Mouse (Mus musculus) left cerebral cortex, postnatal 4 days (tissue): ENCODE measurements around the gene Lims1. TPM values are rescaled to one million over a fixed set of nuclear protein-coding genes. Genes with fewer than 3 reads are reported as not detected.
"Not testable (repeated sequence)": the region's sequence is repeated elsewhere in the genome, so short reads cannot be mapped to it uniquely, and the experiment has no call there.

Source experiments
- DNase-seq: peaks from one replicate; pipeline ENCODE4 v3.0.0-alpha.2; 2022
- intact Hi-C: fragments of 180-260 bp; cut with DNase I; formaldehyde crosslinking; loops from one replicate; pipeline ENCODE4 v1.15.1; 2025
- total RNA-seq, 2 experiments: library from RNA; stranded (reverse); gene quantifications; 2 replicates each; pipeline ENCODE4 v1.2.3; 2021

Lims1 gene
- total RNA-seq, result 10 to 100 TPM; 34.7 to 35.9 TPM

GRCm38 (mm10) chr10:58323028-58323991 is at the start of gene Lims1:
Gene Lims1 (plus strand): TSS chr10:58323466.
- peak; percentile 99 for DNase-seq
- intact Hi-C loops, result no loop called here

- DNase-seq, result no peak
- intact Hi-C loops, result no loop called here
Measured at GRCm38 (mm10) chr10:58282238-58282637, 41.0 kb upstream of the Lims1 start.

- DNase-seq, result no peak
- intact Hi-C loops, result loop anchor here (10.0 kb wide), 1 partner anchor 174 kb away; no protein-coding TSS in a partner anchor
Measured at GRCm38 (mm10) chr10:58290742-58291141, 32.5 kb upstream of the Lims1 start.

GRCm38 (mm10) chr10:58294246-58294645 is 29.0 kb upstream of the Lims1 start:
- DNase-seq, result no peak
- intact Hi-C loops, result loop anchor here (10.0 kb wide), 1 partner anchor 171 kb away; no protein-coding TSS in a partner anchor

- intact Hi-C loops, result loop anchor here (10.0 kb wide), 1 partner anchor 169 kb away; no protein-coding TSS in a partner anchor
- no peak for DNase-seq
Measured at GRCm38 (mm10) chr10:58295605-58296004, 27.7 kb upstream of the Lims1 start.

- no peak for DNase-seq
- intact Hi-C loops, result no loop called here
Measured at GRCm38 (mm10) chr10:58304996-58305395, 18.3 kb upstream of the Lims1 start.

GRCm38 (mm10) chr10:58306897-58307296 is 16.4 kb upstream of the Lims1 start:
- DNase-seq, result no peak
- intact Hi-C loops, result no loop called here

GRCm38 (mm10) chr10:58310791-58311190 is 12.5 kb upstream of the Lims1 start:
- DNase-seq, result no peak
- intact Hi-C loops, result no loop called here

- no peak for DNase-seq
- intact Hi-C loops, result no loop called here
Measured at GRCm38 (mm10) chr10:58312887-58313286, 10.4 kb upstream of the Lims1 start.

GRCm38 (mm10) chr10:58320881-58321280 is 2.4 kb upstream of the Lims1 start:
- intact Hi-C loops, result no loop called here
- no peak for DNase-seq

GRCm38 (mm10) chr10:58322361-58323027 is 772 bp upstream of the Lims1 start:
- intact Hi-C loops, result no loop called here
- DNase-seq, result no peak

- DNase-seq, result no peak
- intact Hi-C loops, result no loop called here
Measured at GRCm38 (mm10) chr10:58326271-58326670, 3.0 kb downstream of the Lims1 start.

GRCm38 (mm10) chr10:58327836-58328235 is 4.6 kb downstream of the Lims1 start:
- DNase-seq, intact Hi-C loops: not testable (repeated sequence)

- no peak for DNase-seq
- intact Hi-C loops, result no loop called here
Measured at GRCm38 (mm10) chr10:58328517-58329108, 5.3 kb downstream of the Lims1 start.

- no peak for DNase-seq
- intact Hi-C loops, result no loop called here
Measured at GRCm38 (mm10) chr10:58330635-58331034, 7.4 kb downstream of the Lims1 start.

GRCm38 (mm10) chr10:58331741-58332140 is 8.5 kb downstream of the Lims1 start:
- no peak for DNase-seq
- intact Hi-C loops, result no loop called here

GRCm38 (mm10) chr10:58333414-58333813 is 10.1 kb downstream of the Lims1 start:
- intact Hi-C loops, result no loop called here
- no peak for DNase-seq

- intact Hi-C loops, result no loop called here
- DNase-seq, result no peak
Measured at GRCm38 (mm10) chr10:58336156-58336555, 12.9 kb downstream of the Lims1 start.

GRCm38 (mm10) chr10:58337091-58337490 is 13.8 kb downstream of the Lims1 start:
- intact Hi-C loops, DNase-seq: not testable (repeated sequence)

GRCm38 (mm10) chr10:58338590-58338989 is 15.3 kb downstream of the Lims1 start:
- intact Hi-C loops, result no loop called here
- DNase-seq, result no peak

GRCm38 (mm10) chr10:58341685-58342084 is 18.4 kb downstream of the Lims1 start:
- DNase-seq, result no peak
- intact Hi-C loops, result no loop called here
